Mouse (Mus musculus) ES-E14 (cell line): Measurements from ENCODE around the gene Slc3a2. TPM values are rescaled to one million over a fixed set of nuclear protein-coding genes. Genes with fewer than 3 reads are reported as not detected.

Experiments used
- DNase-seq: peaks from one replicate; pipeline ENCODE4 v3.0.0-alpha.2; 2013; ENCODE audit warnings: low read depth, low spot score
- H3K27ac ChIP-seq: 2 replicates; pipeline ENCODE4 v1.5.1; 2012; ENCODE audit warnings: low read depth, mild to moderate bottlenecking, low read length, moderate library complexity, mixed read lengths; ENCODE audit not compliant: poor library complexity, insufficient read depth, severe bottlenecking
- H3K36me3 ChIP-seq: 2 replicates; pipeline ENCODE4 v1.6.1; 2012; ENCODE audit warnings: mild to moderate bottlenecking, low read length, moderate library complexity, mixed read lengths; ENCODE audit not compliant: control insufficient read depth, poor library complexity, insufficient read depth, severe bottlenecking
- H3K4me1 ChIP-seq, 2 experiments: fragments of 150-350 bp in 1 of 2; sonication (generic) in 1 of 2; 2 replicates each; pipeline ENCODE4 v1.6.1; 2012; ENCODE audit warnings: low read length in 2 of 2, mild to moderate bottlenecking in 1 of 2, mixed read lengths in 1 of 2; ENCODE audit not compliant: control insufficient read depth in 2 of 2, insufficient read depth in 2 of 2, poor library complexity in 1 of 2
- H3K4me3 ChIP-seq, 2 experiments: fragments of 150-350 bp in 1 of 2; sonication (generic) in 1 of 2; 2 replicates each; pipeline ENCODE4 v1.5.1; 2012; ENCODE audit warnings: low read length in 2 of 2, low read depth in 1 of 2, mild to moderate bottlenecking in 1 of 2, mixed read lengths in 1 of 2; ENCODE audit not compliant: insufficient read depth in 1 of 2, poor library complexity in 1 of 2, severe bottlenecking in 1 of 2
- H3K9ac ChIP-seq: 2 replicates; pipeline ENCODE4 v1.6.1; 2012; ENCODE audit warnings: low read depth, mild to moderate bottlenecking, low read length, mixed read lengths; ENCODE audit not compliant: poor library complexity, insufficient read depth, severe bottlenecking
- H3K9me3 ChIP-seq: fragments of 150-350 bp; sonication (generic); 2 replicates; pipeline ENCODE4 v1.6.1; 2012; ENCODE audit warnings: low read depth, mild to moderate bottlenecking, low read length; ENCODE audit not compliant: control insufficient read depth, insufficient read depth
- CHD2 ChIP-seq: IDR thresholded peaks from 2 replicates; pipeline ENCODE4 v1.6.1; 2014; ENCODE audit warnings: mild to moderate bottlenecking, low read depth, low read length, inconsistent platforms
- HCFC1 ChIP-seq: IDR thresholded peaks from 2 replicates; pipeline ENCODE4 v1.6.1; 2012; ENCODE audit warnings: low read length, inconsistent platforms, borderline replicate concordance; ENCODE audit not compliant: insufficient read depth
- MAFK ChIP-seq: IDR thresholded peaks from 2 replicates; pipeline ENCODE4 v1.6.1; 2014; ENCODE audit warnings: mild to moderate bottlenecking, low read depth, low read length, inconsistent platforms; ENCODE audit not compliant: insufficient read depth
- ZC3H11A ChIP-seq: IDR thresholded peaks from 2 replicates; pipeline ENCODE4 v1.6.1; 2012; ENCODE audit warnings: low read depth, mild to moderate bottlenecking, inconsistent platforms, low read length, borderline replicate concordance
- ZNF384 ChIP-seq: IDR thresholded peaks from 2 replicates; pipeline ENCODE4 v1.6.1; 2012; ENCODE audit warnings: low read depth, low read length, inconsistent platforms
- in situ Hi-C, 2 experiments: fragments of 600-800 bp; cut with MboI; formaldehyde crosslinking; loops; one replicate each; pipeline ENCODE4 v1.15.1; 2025; ENCODE audit warnings: low sequenced_read_pairs in 2 of 2, inconsistent platforms in 1 of 2; ENCODE audit not compliant: unreplicated experiment in 2 of 2
- total RNA-seq: library from RNA; depleted of rRNA; stranded (reverse); fragments of 300-350 nt; gene quantifications from 2 replicates; pipeline ENCODE4 v1.2.3, GENCODE M21; 2012

The Slc3a2 gene
- total RNA-seq, 1 experiment = 354 TPM

DNA sequence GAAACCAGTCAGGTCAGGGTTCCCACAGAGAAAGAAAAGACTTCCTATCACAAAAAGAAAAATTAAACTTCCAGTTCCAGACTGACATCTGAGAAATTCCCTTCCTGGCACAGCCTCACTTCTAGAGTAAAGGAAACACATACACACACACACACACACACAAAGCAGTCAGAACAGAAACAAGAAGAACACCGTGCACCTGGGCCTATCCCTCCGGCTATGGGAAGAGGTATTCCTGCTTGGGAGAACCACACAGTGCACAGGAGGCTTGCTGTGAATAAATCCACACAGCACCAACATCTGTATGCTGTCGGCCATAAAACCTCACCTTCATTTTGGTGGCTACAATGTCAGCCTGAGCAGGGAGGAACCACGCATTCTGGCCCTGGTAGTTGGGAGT lies 11.7 kb downstream of the Slc3a2 start:
- H3K9ac ChIP-seq = peak overlapping the region; percentile 95
- in situ Hi-C loops = no loop called here
- no peak for TF ChIP-seq CHD2
- TF ChIP-seq HCFC1 = no peak
- TF ChIP-seq ZNF384 = no peak
- no peak for TF ChIP-seq MAFK
- no peak for TF ChIP-seq ZC3H11A
- H3K9me3 ChIP-seq = no peaks in the 10 kb centered on the region
- peaks cover 55% of the 10 kb centered on the region for H3K36me3 ChIP-seq
- peak overlapping the region; percentile 51; the same call in 1 of the 2 replicates for H3K27ac ChIP-seq
- DNase-seq = no peak
- H3K4me3 ChIP-seq = peak overlapping the region; percentile 92 to 98
- peaks cover 7 to 10% of the 10 kb centered on the region in 2 experiments; a peak in 2 of 4 replicates for H3K4me1 ChIP-seq

- Histone ChIP-seq H3K36me3 (peaks cover 57% of the 10 kb centered on the region), H3K4me1 (peaks cover 7 to 10% of the 10 kb centered on the region in 2 experiments; a peak in 2 of 4 replicates), H3K9me3 (no peaks in the 10 kb centered on the region), H3K9ac (no peak overlapping the region), H3K27ac (no peak overlapping the region; the same call in 1 of the 2 replicates), H3K4me3 (no peak overlapping the region)
- no peak for DNase-seq
- in situ Hi-C loops = no loop called here
- TF ChIP-seq MAFK (no peak), HCFC1 (no peak), CHD2 (no peak), ZNF384 (no peak), ZC3H11A (no peak)
Observed at GRCm38 (mm10) chr19:8710057-8710456, 13.1 kb downstream of the Slc3a2 start.

GRCm38 (mm10) chr19:8708954-8709353 lies 14.2 kb downstream of the Slc3a2 start:
- Histone ChIP-seq H3K4me1 (peaks cover 7 to 13% of the 10 kb centered on the region in 2 experiments; a peak in 2 of 4 replicates), H3K27ac (no peak overlapping the region), H3K36me3 (peaks cover 57% of the 10 kb centered on the region), H3K4me3 (no peak overlapping the region), H3K9me3 (no peaks in the 10 kb centered on the region), H3K9ac (no peak overlapping the region)
- in situ Hi-C loops = no loop called here
- no peak for DNase-seq
- TF ChIP-seq ZC3H11A (no peak), MAFK (no peak), ZNF384 (no peak), HCFC1 (no peak), CHD2 (no peak)

DNA sequence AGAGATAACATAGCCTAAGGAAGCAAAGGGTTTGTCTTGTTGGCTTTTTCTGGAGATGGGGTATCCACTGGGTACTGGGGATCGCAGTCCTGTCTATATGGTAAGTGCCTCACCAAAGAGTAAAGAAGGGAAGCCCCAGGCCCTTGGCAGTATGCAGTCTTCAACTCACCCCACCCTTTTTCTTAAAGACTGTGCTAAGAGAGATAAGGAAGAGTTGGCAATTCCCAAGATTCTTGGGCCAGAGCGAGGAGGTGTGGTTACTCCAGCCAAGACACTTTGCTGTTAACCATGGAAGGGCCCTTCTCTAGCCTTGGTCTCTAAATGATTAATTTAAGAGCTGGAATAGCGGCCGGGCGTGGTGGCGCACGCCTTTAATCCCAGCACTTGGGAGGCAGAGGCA lies 16.2 kb downstream of the Slc3a2 start:
- Histone ChIP-seq H3K4me1 (peaks cover 9 to 23% of the 10 kb centered on the region in 2 experiments), H3K27ac (no peak overlapping the region; the same call in 1 of the 2 replicates), H3K36me3 (peaks cover 51% of the 10 kb centered on the region), H3K9ac (no peak overlapping the region), H3K4me3 (no peak overlapping the region), H3K9me3 (no peaks in the 10 kb centered on the region)
- DNase-seq = no peak
- TF ChIP-seq CHD2 (no peak), ZC3H11A (no peak), HCFC1 (no peak)
- in situ Hi-C loops = no loop called here

DNA sequence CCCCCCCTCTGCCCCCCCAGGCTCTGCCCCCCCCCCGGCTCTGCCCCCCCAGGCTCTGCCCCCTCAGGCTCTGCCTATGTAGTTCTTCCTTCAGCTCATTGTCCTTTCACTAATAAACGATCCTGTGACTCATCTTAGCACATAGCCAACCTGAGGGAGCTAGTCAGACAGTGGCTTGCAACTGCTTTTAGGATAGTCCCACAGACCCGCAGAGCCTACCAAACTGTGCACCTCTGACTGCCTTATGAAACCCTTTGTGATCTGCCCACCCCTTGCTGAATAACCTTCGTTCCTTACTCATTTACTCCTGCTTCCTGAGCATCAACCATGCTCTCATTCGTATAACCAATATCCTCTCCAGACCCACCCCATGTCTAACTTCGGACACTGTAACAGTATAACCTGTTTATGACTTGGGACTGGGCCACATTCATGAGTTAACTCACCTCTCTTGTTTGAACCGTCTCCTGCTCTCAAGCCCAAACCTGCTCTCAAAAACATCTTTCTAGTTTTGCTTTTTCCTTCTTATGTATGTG lies 17.0 kb downstream of the Slc3a2 start:
- Histone ChIP-seq H3K4me3 (no peak overlapping the region), H3K9ac (no peak overlapping the region), H3K36me3 (peaks cover 46% of the 10 kb centered on the region), H3K9me3 (no peaks in the 10 kb centered on the region), H3K4me1 (peaks cover 8 to 22% of the 10 kb centered on the region in 2 experiments), H3K27ac (no peak overlapping the region)
- TF ChIP-seq CHD2 (no peak), HCFC1 (no peak), ZC3H11A (no peak), MAFK (no peak), ZNF384 (no peak)
- no peak for DNase-seq
- in situ Hi-C loops = no loop called here
